Mouse (Mus musculus): ENCODE results near the gene En1. TPM values are rescaled to one million over a fixed set of nuclear protein-coding genes. Genes with fewer than 3 reads are reported as not detected.

The En1 gene
- polyA plus RNA-seq, 1 experiment from 2014 or later = not detected

DNA sequence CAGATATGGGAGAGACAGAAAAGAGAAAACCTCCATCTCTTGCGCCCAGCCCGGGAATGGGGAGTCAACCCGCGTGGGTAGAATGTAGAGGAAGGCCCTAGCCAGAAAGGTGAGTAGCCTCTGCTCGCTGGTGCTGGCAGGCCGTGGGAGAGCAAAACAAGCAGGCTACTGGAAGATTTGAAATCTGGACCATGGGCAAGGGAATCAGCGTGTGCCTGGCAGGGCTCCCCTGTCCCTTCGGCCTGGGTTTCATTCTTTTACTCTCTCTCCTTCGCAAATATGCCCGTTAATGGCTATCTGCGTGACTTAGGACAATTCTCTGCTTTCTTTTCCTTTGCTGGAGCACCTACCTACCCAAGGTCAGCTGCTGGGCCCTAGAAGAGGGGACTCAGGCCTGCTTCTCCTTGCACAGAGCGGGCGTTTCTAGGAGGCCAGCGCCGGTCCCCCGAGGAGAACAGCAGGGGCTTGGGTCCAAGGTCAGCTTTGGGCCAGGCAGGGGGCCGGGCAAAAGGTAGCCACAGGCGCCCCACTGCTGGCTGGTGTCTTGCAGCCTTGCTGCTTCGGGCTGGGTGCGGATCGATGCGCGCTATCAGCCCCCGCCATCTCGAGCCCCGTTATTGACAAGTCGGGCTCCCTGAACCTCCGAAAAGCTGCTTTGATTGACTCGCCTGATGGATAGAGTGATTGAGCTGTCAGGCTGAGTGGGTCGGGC is 2.4 kb downstream of the En1 start:
- Histone ChIP-seq H3K4me1 (replicated peaks; ENCODE audit: control insufficient read depth, insufficient read depth, low read length) (0 out of 2 replicates have a peak, but pooled peaks cover 4% of the 10 kb centered on the region), H3K36me3 (ENCODE audit: control insufficient read depth, insufficient read depth, low read length) (no peaks in the 10 kb centered on the region), H3K9me3 (ENCODE audit: control insufficient read depth, low read length) (no peaks in the 10 kb centered on the region), H3K9ac (ENCODE audit: low read length) (no peak overlapping the region), H3K27me3 (replicated peaks; ENCODE audit: control insufficient read depth, insufficient read depth, low read length) (peaks cover 98% of the 10 kb centered on the region), H3K4me3 (ENCODE audit: low read depth, low read length) (no peak overlapping the region), H3K4me2 (ENCODE audit: low read length) (no peak overlapping the region), H3K27ac (ENCODE audit: low read depth) (no peak overlapping the region)
- ATAC-seq (replicated peaks; ENCODE audit: low FRiP score, low TSS enrichment, low read depth) (no peak), DNase-seq (ENCODE audit: low spot score) (no peak)
- 1% methylated on average over 30 of the region's 30 CpGs for WGBS

DNA sequence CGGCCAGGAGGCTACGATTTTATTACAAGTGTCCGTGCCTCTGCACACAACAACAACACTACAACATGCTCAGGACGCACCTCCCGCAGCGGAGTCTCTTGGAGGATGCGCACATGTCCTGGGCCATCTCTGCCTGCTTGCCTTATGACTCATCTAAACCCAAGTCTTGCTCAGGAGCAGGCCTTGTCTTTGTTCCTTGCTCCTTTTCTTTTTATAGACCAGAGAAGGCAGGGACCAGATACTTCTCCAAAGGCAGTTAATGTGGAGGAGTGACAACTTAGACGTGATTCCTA is 2.9 kb downstream of the En1 start:
- WGBS = 1% methylated on average over 8 of the region's 8 CpGs
- H3K27ac ChIP-seq (ENCODE audit: low read depth) = no peak overlapping the region
- H3K9me3 ChIP-seq (ENCODE audit: control insufficient read depth, low read length) = no peaks in the 10 kb centered on the region
- 0 out of 2 replicates have a peak, but pooled peaks cover 4% of the 10 kb centered on the region for H3K4me1 ChIP-seq (replicated peaks; ENCODE audit: control insufficient read depth, insufficient read depth, low read length)
- H3K36me3 ChIP-seq (ENCODE audit: control insufficient read depth, insufficient read depth, low read length) = no peaks in the 10 kb centered on the region
- H3K9ac ChIP-seq (ENCODE audit: low read length) = no peak overlapping the region
- no peak overlapping the region for H3K4me3 ChIP-seq (ENCODE audit: low read depth, low read length)
- H3K4me2 ChIP-seq (ENCODE audit: low read length) = no peak overlapping the region
- ATAC-seq (replicated peaks; ENCODE audit: low FRiP score, low TSS enrichment, low read depth) = no peak
- peaks cover 98% of the 10 kb centered on the region for H3K27me3 ChIP-seq (replicated peaks; ENCODE audit: control insufficient read depth, insufficient read depth, low read length)
- DNase-seq (ENCODE audit: low spot score) = no peak

GRCm38 (mm10) chr1:120605521-120606310 is 3.5 kb downstream of the En1 start:
- no peak overlapping the region for H3K27ac ChIP-seq (ENCODE audit: low read depth)

GRCm38 (mm10) chr1:120606641-120607575 is 4.7 kb downstream of the En1 start:
- Histone ChIP-seq H3K4me1 (replicated peaks; ENCODE audit: control insufficient read depth, insufficient read depth, low read length) (0 out of 2 replicates have a peak, but pooled peaks cover 4% of the 10 kb centered on the region), H3K27ac (ENCODE audit: low read depth) (no peak overlapping the region), H3K9ac (ENCODE audit: low read length) (no peak overlapping the region), H3K9me3 (ENCODE audit: control insufficient read depth, low read length) (no peaks in the 10 kb centered on the region), H3K27me3 (replicated peaks; ENCODE audit: control insufficient read depth, insufficient read depth, low read length) (peaks cover 98% of the 10 kb centered on the region), H3K4me2 (ENCODE audit: low read length) (no peak overlapping the region), H3K36me3 (ENCODE audit: control insufficient read depth, insufficient read depth, low read length) (no peaks in the 10 kb centered on the region), H3K4me3 (ENCODE audit: low read depth, low read length) (0 out of 2 replicates have a peak overlapping the region, but pooled peaks have one; percentile 8)
- ATAC-seq (replicated peaks; ENCODE audit: low FRiP score, low TSS enrichment, low read depth) (no peak), DNase-seq (ENCODE audit: low spot score) (peak; percentile 89)
- WGBS = 1% methylated on average over 52 of the region's 52 CpGs

More at GRCm38 (mm10) chr1:120605521-120606310, 3.5 kb downstream of the En1 start:
- no peak overlapping the region for H3K4me2 ChIP-seq (ENCODE audit: low read length)
- H3K9ac ChIP-seq (ENCODE audit: low read length) = no peak overlapping the region
- no peak overlapping the region for H3K4me3 ChIP-seq (ENCODE audit: low read depth, low read length)
- DNase-seq (ENCODE audit: low spot score) (no peak), ATAC-seq (replicated peaks; ENCODE audit: low FRiP score, low TSS enrichment, low read depth) (no peak)
- peaks cover 98% of the 10 kb centered on the region for H3K27me3 ChIP-seq (replicated peaks; ENCODE audit: control insufficient read depth, insufficient read depth, low read length)
- 2% methylated on average over 6 of the region's 6 CpGs for WGBS
- H3K4me1 ChIP-seq (replicated peaks; ENCODE audit: control insufficient read depth, insufficient read depth, low read length) = 0 out of 2 replicates have a peak, but pooled peaks cover 4% of the 10 kb centered on the region
- no peaks in the 10 kb centered on the region for H3K9me3 ChIP-seq (ENCODE audit: control insufficient read depth, low read length)
- H3K36me3 ChIP-seq (ENCODE audit: control insufficient read depth, insufficient read depth, low read length) = no peaks in the 10 kb centered on the region

GRCm38 (mm10) chr1:120607576-120608400 is 5.6 kb downstream of the En1 start:
- Histone ChIP-seq H3K27me3 (replicated peaks; ENCODE audit: control insufficient read depth, insufficient read depth, low read length) (peaks cover 98% of the 10 kb centered on the region), H3K4me1 (replicated peaks; ENCODE audit: control insufficient read depth, insufficient read depth, low read length) (0 out of 2 replicates have a peak, but pooled peaks cover 2% of the 10 kb centered on the region), H3K9me3 (ENCODE audit: control insufficient read depth, low read length) (no peaks in the 10 kb centered on the region), H3K9ac (ENCODE audit: low read length) (no peak overlapping the region), H3K4me2 (ENCODE audit: low read length) (no peak overlapping the region), H3K4me3 (ENCODE audit: low read depth, low read length) (no peak overlapping the region), H3K36me3 (ENCODE audit: control insufficient read depth, insufficient read depth, low read length) (no peaks in the 10 kb centered on the region), H3K27ac (ENCODE audit: low read depth) (no peak overlapping the region)
- WGBS = 6% methylated on average over 11 of the region's 11 CpGs
- DNase-seq (ENCODE audit: low spot score) (no peak), ATAC-seq (replicated peaks; ENCODE audit: low FRiP score, low TSS enrichment, low read depth) (no peak)

- ATAC-seq (replicated peaks; ENCODE audit: low FRiP score, low TSS enrichment, low read depth) (no peak), DNase-seq (ENCODE audit: low spot score) (no peak)
- Histone ChIP-seq H3K27ac (ENCODE audit: low read depth) (no peak overlapping the region), H3K4me1 (replicated peaks; ENCODE audit: control insufficient read depth, insufficient read depth, low read length) (no peaks in the 10 kb centered on the region), H3K27me3 (replicated peaks; ENCODE audit: control insufficient read depth, insufficient read depth, low read length) (peaks cover 98% of the 10 kb centered on the region), H3K4me2 (ENCODE audit: low read length) (no peak overlapping the region), H3K36me3 (ENCODE audit: control insufficient read depth, insufficient read depth, low read length) (no peaks in the 10 kb centered on the region), H3K9ac (ENCODE audit: low read length) (no peak overlapping the region), H3K9me3 (ENCODE audit: control insufficient read depth, low read length) (no peaks in the 10 kb centered on the region), H3K4me3 (ENCODE audit: low read depth, low read length) (no peak overlapping the region)
- 26% methylated on average over 3 of the region's 3 CpGs for WGBS
Measured at GRCm38 (mm10) chr1:120608461-120608860, 6.2 kb downstream of the En1 start.

- no peak overlapping the region for H3K4me2 ChIP-seq (ENCODE audit: low read length)
- H3K27ac ChIP-seq (ENCODE audit: low read depth) = no peak overlapping the region
- H3K4me1 ChIP-seq (replicated peaks; ENCODE audit: control insufficient read depth, insufficient read depth, low read length) = no peaks in the 10 kb centered on the region
- ATAC-seq (replicated peaks; ENCODE audit: low FRiP score, low TSS enrichment, low read depth) (no peak), DNase-seq (ENCODE audit: low spot score) (no peak)
- H3K9me3 ChIP-seq (ENCODE audit: control insufficient read depth, low read length) = no peaks in the 10 kb centered on the region
- H3K4me3 ChIP-seq (ENCODE audit: low read depth, low read length) = no peak overlapping the region
- WGBS = 0% methylated on average over 6 of the region's 6 CpGs
- H3K36me3 ChIP-seq (ENCODE audit: control insufficient read depth, insufficient read depth, low read length) = no peaks in the 10 kb centered on the region
- H3K9ac ChIP-seq (ENCODE audit: low read length) = no peak overlapping the region
- peaks cover 98% of the 10 kb centered on the region for H3K27me3 ChIP-seq (replicated peaks; ENCODE audit: control insufficient read depth, insufficient read depth, low read length)
Measured at GRCm38 (mm10) chr1:120609611-120610010, 7.4 kb downstream of the En1 start.

Data from intestine, embryonic 14.5 days (tissue).